Mouse (Mus musculus) cerebral cortex, adult 2 months (tissue): Measurements from ENCODE around the gene Gucy2c.

Experiments
- WGBS: fragments of 180-500 bp; shearing (Covaris S2); methylation state at CpG from one replicate; pipeline ENCODE4 v1.1.7; 2018; 5-methylcytosine and 5-hydroxymethylcytosine counted together

Gucy2c gene

DNA sequence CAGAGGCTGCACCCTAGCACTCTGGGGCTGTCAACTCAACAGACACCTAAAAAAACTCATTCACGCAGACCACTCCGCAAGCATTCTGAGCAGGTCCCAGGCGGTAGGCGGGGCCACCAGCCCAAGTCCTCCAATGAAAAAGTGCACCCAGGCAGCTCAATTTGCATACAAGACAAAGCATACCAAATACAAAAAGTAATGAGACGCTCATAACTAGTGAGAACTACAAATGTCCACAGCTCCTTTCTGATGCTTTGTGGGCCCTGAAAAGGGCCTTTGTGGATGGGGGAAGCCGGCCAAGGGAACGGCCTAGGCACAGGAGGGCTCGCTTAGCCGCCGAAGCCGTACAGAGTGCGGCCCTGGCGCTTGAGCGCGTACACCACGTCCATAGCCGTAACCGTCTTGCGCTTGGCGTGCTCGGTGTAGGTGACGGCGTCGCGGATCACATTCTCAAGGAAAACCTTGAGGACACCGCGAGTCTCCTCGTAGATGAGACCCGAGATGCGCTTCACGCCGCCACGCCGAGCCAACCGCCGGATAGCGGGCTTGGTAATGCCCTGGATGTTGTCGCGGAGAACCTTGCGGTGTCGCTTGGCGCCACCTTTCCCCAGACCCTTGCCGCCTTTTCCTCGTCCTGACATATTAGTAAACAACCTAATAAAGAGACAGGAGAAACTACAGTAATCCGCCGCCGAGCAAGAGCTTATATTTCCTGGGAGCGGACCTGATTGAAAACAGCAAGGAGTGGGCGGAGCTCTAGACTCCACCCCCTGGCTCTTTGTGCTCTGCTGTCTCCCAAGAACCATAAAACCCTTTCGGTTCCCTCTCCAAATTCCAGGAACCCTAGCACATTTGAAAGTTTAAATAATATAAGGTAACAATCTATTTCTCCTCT lies 22.4 kb upstream of the Gucy2c start, which contains the start of gene Hist4h4:
Gene Hist4h4, minus strand, starts transcription at position 677 of the 895 bp plus-strand sequence.
- WGBS: under 1% methylated on average over 50 of the region's 50 CpGs

DNA sequence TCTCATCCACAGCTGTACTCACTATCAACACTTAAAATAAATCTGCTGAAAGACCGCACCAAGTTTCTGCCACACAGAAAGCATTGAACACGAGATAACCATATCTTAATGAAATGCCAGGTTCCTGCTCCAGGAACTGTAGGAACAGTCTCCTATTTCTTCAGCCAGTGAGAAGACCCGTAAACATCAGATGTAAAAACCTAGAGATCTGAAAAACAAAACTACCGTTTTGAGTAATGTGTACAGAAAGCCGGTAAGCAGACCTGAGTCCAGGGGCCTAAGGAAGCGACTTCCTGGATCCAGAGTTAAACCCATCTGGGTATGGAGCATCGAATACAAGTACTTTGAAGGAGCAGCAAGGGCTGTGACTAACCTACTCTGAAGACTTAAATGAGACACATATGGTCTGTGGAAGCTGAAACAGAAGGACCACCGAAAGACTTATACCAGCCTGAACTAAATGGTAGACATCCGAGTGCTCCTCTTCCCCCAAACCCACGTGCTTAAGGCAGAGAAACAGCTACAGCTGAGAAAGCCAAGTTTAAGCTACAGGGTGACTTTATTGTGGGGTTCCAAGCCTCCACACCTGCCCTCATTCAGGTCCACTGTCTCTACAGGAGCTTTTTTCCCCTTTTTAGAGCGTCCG lies 21.7 kb upstream of the Gucy2c start:
- WGBS: 17% methylated on average over 12 of the region's 12 CpGs

GRCm38 (mm10) chr6:136801274-136801673 lies 19.7 kb upstream of the Gucy2c start:
- WGBS: 87% methylated on average over 6 of the region's 6 CpGs

DNA sequence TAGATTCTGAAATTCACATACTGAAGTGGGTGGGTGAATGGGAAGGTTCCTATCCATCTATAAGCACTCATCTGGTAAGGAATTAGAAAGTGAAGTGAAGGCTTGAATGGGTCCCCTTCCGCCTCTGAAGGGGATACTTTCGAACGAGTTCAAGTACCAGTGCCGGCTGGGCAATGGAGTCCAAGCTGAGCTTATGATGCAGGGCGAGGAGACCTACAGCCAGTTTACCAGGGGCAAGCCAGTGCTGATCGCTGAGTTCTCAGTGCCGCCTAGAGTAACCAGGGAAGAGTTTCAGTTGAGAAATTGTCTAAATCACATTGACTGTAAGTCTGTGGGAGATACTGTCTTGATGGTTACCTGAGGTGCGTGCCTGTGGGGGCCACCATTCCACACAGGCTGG lies 19.1 kb upstream of the Gucy2c start:
- WGBS: 92% methylated on average over 8 of the region's 8 CpGs

DNA sequence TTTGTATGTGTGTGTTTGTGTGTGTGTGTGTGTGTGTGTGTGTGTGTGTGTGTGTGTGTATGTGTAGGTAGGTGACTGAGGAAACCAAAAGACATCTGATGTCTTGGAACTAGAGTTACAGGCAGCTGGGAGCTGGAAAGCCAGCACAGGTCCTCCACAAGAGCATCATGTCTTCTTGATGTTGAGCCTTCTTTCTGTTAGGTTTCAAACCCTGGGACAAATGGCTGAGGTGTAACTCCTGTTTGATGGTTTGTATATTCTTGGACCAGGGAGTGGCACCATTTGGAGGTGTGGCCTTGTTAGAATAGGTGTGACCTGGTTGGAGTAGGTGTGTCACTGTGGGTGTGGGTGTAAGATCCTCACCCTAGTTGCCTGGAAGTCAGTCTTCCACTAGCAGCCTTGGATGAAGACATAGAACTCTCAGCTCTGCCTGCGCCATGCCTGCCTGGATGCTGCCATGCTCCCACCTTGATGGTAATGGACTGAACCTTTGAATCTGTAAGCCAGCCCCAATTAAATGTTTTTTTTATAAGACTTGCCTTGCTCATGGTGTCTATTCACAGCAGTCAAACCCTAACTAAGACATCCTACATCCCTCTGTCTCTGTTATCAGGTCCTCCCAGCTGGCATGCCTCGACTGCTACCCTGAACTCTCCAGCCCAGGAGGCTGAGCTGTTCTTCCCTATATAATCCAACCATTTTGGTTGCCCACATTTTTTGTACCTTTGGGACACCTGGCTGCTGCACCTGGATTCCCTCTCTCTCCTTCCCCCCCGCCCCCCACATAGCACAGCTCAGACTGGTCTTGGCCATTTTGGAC lies 16.5 kb upstream of the Gucy2c start:
- WGBS: 91% methylated on average over 3 of the region's 3 CpGs

DNA sequence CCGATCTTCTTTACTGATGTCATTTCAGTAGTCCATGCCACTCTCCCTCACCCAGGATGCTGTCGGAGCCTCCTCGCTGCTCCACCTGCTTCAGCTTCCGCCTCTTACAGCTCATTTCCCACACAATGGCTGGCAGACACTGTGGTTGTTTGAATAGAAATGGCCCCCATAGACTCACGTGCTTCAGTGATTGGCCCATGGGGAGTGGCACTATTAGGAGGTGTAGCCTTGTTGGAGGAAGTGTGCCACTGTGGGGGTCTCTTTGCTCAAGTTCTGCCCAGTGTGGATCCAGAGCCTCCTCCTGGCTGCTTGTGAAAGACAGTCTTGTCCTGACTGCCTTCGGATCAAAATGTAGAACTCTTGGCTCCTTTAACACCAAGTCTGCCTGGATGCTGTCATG lies 14.3 kb upstream of the Gucy2c start:
- 71% methylated on average over 6 of the region's 6 CpGs for WGBS

DNA sequence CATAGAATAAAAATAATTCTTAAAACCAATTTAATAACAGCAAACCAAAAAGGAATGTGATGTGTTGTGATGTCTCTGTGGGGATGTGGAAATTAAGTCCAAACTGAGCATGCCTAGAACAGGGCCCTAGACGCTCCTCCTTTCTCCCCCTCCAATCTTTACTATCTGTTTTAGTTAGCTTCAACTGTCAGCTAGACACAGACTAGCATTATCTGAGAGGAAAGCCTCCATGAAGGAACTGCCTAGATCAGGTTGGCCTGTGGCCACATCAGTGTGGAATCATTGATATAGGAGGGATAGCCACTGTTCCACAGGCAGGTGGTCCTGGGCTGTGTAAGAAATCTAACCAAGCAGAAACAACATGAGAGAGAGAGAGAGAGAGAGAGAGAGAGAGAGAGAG lies 13.5 kb upstream of the Gucy2c start:
- WGBS: 75% methylated on average over 1 of the region's 1 CpGs

- 2% methylated on average over 24 of the region's 24 CpGs for WGBS
Measured at GRCm38 (mm10) chr6:136793831-136794525, 12.4 kb upstream of the Gucy2c start.

GRCm38 (mm10) chr6:136792884-136793758 lies 11.6 kb upstream of the Gucy2c start:
- WGBS: 51% methylated on average over 16 of the region's 16 CpGs

DNA sequence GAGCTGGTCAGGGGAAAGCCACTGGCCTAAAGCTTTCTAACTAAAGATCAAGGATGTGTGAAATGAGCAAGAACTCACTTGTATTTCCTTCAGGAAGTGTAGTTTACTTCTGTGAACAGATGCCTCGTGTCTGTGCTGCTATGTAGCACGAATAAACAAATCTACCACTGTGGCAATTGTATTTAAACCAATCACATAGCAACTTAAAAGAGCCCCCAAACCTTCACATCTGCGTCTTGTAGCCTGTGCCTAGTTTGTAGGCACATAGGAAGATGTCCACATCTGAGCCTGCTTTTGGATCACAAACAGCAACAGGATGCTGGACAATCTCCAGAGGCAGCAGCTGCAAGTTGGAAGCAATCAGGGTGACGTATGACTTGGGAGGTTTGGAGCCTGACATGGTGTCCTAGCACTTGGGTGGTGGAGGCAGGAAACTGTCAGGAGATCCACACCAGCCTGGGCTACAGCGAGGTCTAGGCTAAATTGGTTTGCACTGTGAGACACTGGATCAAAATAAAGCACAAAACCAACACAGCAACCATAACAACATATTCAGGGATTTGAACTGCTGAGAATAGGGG lies 7.9 kb upstream of the Gucy2c start:
- 52% methylated on average over 5 of the region's 5 CpGs for WGBS

DNA sequence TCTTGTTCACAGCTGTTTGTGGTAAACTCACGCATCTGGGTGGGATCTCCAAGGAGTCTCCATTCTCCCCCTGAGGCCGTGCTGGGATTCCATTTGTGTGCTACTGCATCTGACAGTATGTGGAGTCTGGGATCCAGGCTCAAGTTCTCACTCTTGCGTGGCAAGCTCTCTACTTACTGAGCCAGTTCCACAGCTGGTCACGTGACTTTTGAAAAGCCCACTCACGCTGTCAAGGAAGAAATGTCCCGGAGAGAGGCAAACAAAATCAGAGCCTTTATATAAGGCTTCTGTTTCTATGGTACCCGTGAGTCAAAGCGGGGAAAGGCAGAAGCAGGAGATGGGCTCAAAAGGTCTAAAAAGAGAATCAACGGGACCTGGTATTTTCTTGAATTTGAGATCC lies 1.2 kb upstream of the Gucy2c start:
- 45% methylated on average over 9 of the region's 9 CpGs for WGBS

DNA sequence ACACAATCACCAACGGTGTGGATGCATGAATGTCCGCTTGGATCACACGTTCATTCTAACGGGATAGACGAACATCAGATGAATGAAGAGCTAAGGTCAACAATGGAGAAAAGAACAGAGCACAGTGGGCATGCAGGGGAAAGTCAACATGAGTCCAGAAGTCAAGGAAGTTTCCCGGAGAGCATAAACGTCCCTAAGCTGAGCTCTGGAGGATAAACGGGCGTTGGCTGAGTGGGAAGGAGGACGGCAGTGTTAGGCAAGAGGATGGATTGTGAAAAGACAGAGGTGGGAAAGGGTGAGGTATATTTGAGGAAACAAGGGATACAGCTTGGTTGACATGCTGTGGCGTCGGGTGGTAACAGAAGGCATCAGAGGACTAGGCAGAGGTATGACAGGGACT lies 581 bp upstream of the Gucy2c start:
- 76% methylated on average over 12 of the region's 12 CpGs for WGBS

GRCm38 (mm10) chr6:136776392-136776791 lies 5.2 kb downstream of the Gucy2c start:
- WGBS: 97% methylated on average over 1 of the region's 1 CpGs

DNA sequence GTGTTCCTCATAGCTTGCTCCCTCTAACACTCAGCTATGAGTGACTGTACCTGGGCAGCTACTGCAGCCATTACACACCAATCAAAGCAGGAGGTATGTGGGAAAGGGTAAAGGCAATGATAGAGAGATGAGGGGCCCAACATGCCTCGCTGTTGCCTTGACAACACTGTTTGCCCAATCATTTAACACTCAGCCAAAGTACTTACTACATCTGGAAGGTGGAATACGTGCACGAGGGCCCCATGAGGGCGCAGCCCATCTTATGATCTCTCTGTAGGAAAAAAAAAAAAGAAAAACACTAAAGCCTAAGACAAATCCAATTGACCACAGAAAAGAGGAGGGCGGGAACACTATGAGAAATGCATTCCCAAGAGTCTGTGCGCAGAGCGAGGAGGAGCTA lies 11.7 kb downstream of the Gucy2c start:
- 83% methylated on average over 7 of the region's 7 CpGs for WGBS

DNA sequence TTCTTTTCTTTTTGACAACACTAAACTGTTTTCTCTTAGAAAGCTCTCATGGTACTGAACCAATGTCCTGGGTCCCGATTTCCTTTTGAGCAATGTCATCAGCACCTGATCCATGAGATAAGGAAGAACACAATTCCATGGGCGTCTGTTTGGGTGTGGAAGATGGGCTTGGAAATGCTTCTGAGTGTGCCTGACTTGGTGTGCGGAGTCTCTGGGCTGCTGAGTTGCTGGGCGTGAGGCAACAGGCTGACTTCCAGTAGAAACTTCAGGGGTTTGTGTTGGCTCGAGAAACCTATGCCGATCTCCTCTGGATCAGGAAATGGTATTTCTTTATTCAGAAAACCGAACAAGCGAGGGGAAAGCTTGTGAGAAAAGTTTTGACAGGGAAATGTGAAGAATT lies 12.4 kb downstream of the Gucy2c start:
- WGBS: 83% methylated on average over 8 of the region's 8 CpGs

GRCm38 (mm10) chr6:136763912-136764311 lies 17.7 kb downstream of the Gucy2c start:
- 73% methylated on average over 1 of the region's 1 CpGs for WGBS

GRCm38 (mm10) chr6:136750567-136750966 lies 31.0 kb downstream of the Gucy2c start:
- 92% methylated on average over 11 of the region's 11 CpGs for WGBS

DNA sequence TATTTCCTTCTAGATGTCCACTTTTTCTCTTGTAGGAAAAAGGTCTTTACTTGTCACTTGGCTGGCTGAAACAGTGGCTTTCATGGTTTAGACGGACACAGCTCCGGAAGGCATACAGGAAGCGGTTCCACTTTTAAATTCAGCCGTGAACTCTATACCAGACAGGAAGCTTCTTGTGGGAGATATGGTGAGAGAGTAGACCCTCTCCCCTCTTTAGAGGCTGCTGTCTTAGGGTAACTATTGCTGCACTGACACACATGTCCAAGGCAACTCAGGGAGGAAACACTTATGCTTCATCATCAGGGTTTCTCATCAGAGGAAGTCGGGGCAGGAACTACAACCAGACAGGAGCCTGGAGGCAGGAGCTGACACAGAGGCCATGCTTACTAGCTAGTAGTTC lies 36.0 kb downstream of the Gucy2c start:
- 71% methylated on average over 5 of the region's 5 CpGs for WGBS

DNA sequence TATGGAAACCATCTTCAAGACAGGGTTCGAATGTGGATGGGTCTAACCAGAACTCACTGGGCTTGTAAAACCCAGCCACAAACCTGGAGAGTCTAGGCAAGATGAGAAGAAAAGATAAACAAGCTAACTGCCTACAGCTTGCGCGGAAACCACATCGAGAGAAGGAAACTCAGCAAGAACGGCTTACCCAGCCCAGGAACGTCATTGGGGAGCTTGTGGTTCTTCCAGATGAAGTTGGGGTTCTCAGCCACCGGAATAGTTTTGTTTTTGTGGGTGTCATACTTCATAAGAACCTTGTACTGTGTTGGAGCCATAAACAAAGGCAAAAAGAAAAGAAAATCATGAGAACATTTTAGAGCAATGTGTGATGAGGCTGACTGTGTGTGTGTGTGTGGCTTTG lies 37.8 kb downstream of the Gucy2c start:
- 89% methylated on average over 7 of the region's 7 CpGs for WGBS
